Mouse (Mus musculus) C2C12 (cell line): Measurements from ENCODE around the gene Bmp2. TPM values are rescaled to one million over a fixed set of nuclear protein-coding genes. Genes with fewer than 3 reads are reported as not detected.

Experiments
- H3K27me3 ChIP-seq: one replicate; pipeline ENCODE4 v1.6.1; 2011; ENCODE audit not compliant: control insufficient read depth, insufficient read depth, insufficient read length
- H3K36me3 ChIP-seq: one replicate; pipeline ENCODE4 v1.6.1; 2011; ENCODE audit not compliant: control insufficient read depth, insufficient read depth
- H3K4me3 ChIP-seq: one replicate; pipeline ENCODE4 v1.5.1; 2011; ENCODE audit warnings: mild to moderate bottlenecking, control low read depth; ENCODE audit not compliant: poor library complexity, insufficient read depth, severe bottlenecking
- H3K79me2 ChIP-seq: one replicate; pipeline ENCODE4 v1.6.1; 2011; ENCODE audit not compliant: control insufficient read depth, insufficient read depth
- H3K79me3 ChIP-seq: one replicate; pipeline ENCODE4 v1.6.1; 2011; ENCODE audit warnings: low read depth, control low read depth
- H3ac ChIP-seq: one replicate; pipeline ENCODE3; 2011; ENCODE audit warnings: low read depth; ENCODE audit not compliant: control insufficient read depth, insufficient read length
- CEBPB ChIP-seq: IDR thresholded peaks from one replicate; pipeline ENCODE4 v1.6.1; 2011; ENCODE audit warnings: low read depth, mild to moderate bottlenecking, control low read depth, moderate library complexity
- CTCF ChIP-seq: IDR thresholded peaks from one replicate; pipeline ENCODE4 v1.5.1; 2011; ENCODE audit not compliant: control insufficient read depth, insufficient read depth, insufficient read length
- FOSL1 ChIP-seq: IDR thresholded peaks from one replicate; pipeline ENCODE4 v1.8.0; 2011; ENCODE audit warnings: mild to moderate bottlenecking, low read length; ENCODE audit not compliant: poor library complexity, insufficient read depth, severe bottlenecking
- MAX ChIP-seq: IDR thresholded peaks from one replicate; pipeline ENCODE4 v1.6.1; 2011; ENCODE audit warnings: mild to moderate bottlenecking, control low read depth
- MYOD1 ChIP-seq: IDR thresholded peaks from one replicate; pipeline ENCODE4 v1.6.1; 2011; ENCODE audit warnings: low read depth; ENCODE audit not compliant: control insufficient read depth, insufficient read length
- MYOG ChIP-seq: IDR thresholded peaks from one replicate; pipeline ENCODE4 v1.6.1; 2011; ENCODE audit not compliant: control insufficient read depth, insufficient read length; ENCODE audit errors: extremely low read depth
- USF1 ChIP-seq: IDR thresholded peaks from one replicate; pipeline ENCODE4 v1.6.1; 2011; ENCODE audit warnings: low read depth, mild to moderate bottlenecking, control low read depth, moderate library complexity
- polyA plus RNA-seq: library from polyadenylated mRNA; unstranded; fragments of >200 nt; fragmentation: generic; extraction: Trizol; gene quantifications from one replicate; pipeline ENCODE4 v1.2.1, GENCODE M21; 2012; ENCODE audit warnings: missing spikeins

The Bmp2 gene
- polyA plus RNA-seq, 1 experiment = 0.16 TPM

- no peak overlapping the region for H3K4me3 ChIP-seq
- H3K36me3 ChIP-seq = no peaks in the 10 kb centered on the region
- no peak overlapping the region for H3ac ChIP-seq
Observed at GRCm38 (mm10) chr2:133552842-133553465, 995 bp downstream of the Bmp2 start.

DNA sequence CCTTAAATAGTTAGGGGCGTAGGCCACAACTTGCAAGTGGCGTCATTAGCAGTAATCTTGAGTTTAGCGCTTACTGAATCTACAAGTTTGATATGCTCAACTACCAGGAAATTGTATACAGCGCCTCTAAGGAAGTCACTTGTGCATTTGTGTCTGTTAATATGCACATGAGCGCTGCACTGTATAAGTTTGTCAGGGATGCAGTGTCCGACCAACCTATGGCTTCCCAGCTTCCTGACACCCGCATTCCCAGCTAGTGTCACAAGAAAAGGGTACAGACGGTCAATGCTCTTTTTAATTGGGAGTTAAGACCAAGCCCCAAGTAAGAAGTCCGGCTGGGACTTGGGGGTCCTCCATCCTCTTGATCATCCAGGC is 1.9 kb downstream of the Bmp2 start:
- no peak overlapping the region for H3ac ChIP-seq
- no peaks in the 10 kb centered on the region for H3K79me2 ChIP-seq
- H3K79me3 ChIP-seq = no peaks in the 10 kb centered on the region
- H3K4me3 ChIP-seq = no peak overlapping the region
- no peaks in the 10 kb centered on the region for H3K36me3 ChIP-seq
- H3K27me3 ChIP-seq = no peaks in the 10 kb centered on the region
- TF ChIP-seq MAX = no peak
- TF ChIP-seq FOSL1 = no peak
- TF ChIP-seq CTCF = no peak
- TF ChIP-seq MYOG = no peak
- no peak for TF ChIP-seq MYOD1
- TF ChIP-seq CEBPB = no peak
- TF ChIP-seq USF1 = no peak

More at GRCm38 (mm10) chr2:133552842-133553465, 995 bp downstream of the Bmp2 start:
- no peaks in the 10 kb centered on the region for H3K27me3 ChIP-seq
- no peaks in the 10 kb centered on the region for H3K79me2 ChIP-seq
- no peaks in the 10 kb centered on the region for H3K79me3 ChIP-seq
- TF ChIP-seq CEBPB (no peak), MAX (no peak), CTCF (no peak), MYOD1 (no peak), MYOG (no peak), USF1 (no peak), FOSL1 (no peak)

GRCm38 (mm10) chr2:133554286-133555021 is 2.5 kb downstream of the Bmp2 start:
- Histone ChIP-seq H3ac (no peak overlapping the region), H3K27me3 (no peaks in the 10 kb centered on the region), H3K79me2 (no peaks in the 10 kb centered on the region), H3K79me3 (no peaks in the 10 kb centered on the region), H3K4me3 (no peak overlapping the region), H3K36me3 (no peaks in the 10 kb centered on the region)
- TF ChIP-seq MYOD1 (no peak), MAX (no peak), MYOG (no peak), CTCF (no peak), FOSL1 (no peak), CEBPB (no peak), USF1 (no peak)

DNA sequence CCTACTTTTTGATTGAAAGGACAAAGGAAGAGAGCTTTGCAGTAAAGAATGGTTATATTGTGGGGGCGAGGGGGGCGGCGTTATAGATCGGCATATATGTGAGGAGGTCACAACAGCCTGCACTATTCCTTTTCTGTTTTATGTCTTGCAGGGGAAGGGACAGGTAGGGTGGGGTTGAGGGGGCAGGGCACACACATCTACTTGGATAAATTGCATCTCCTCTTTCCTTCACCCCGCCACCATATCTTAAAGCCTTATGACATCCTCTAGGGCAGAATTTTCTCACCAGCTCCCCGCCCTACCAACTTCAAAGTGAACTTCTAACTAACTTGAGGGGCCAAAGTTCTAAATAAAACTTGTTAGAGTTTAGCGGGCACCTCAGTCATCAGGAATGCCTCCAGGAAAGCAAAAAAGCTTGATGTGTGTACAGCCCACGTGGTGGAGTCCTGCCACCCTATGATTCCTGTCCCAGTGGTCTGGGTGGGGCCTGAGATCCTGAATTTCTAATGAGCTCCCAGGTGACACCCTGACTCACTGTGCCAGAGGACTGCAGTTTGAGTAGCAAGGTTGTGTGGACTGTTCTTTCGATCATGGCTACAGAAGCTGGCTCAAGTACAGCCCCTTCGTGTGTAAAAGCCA is 12.4 kb downstream of the Bmp2 start:
- no peaks in the 10 kb centered on the region for H3K79me3 ChIP-seq
- H3K4me3 ChIP-seq = no peak overlapping the region
- peaks cover 3% of the 10 kb centered on the region for H3K27me3 ChIP-seq
- TF ChIP-seq FOSL1 (no peak), MAX (no peak), MYOD1 (no peak), CTCF (no peak), USF1 (no peak), MYOG (no peak)
- no peak overlapping the region for H3ac ChIP-seq
- no peaks in the 10 kb centered on the region for H3K36me3 ChIP-seq
- no peaks in the 10 kb centered on the region for H3K79me2 ChIP-seq

GRCm38 (mm10) chr2:133565424-133565823 is 13.5 kb downstream of the Bmp2 start:
- no peaks in the 10 kb centered on the region for H3K79me3 ChIP-seq
- no peaks in the 10 kb centered on the region for H3K36me3 ChIP-seq
- H3K4me3 ChIP-seq = no peak overlapping the region
- peaks cover 3% of the 10 kb centered on the region for H3K27me3 ChIP-seq
- no peak overlapping the region for H3ac ChIP-seq
- TF ChIP-seq USF1 (no peak), CTCF (no peak), MYOD1 (no peak), CEBPB (no peak), MYOG (no peak), MAX (no peak), FOSL1 (no peak)
- H3K79me2 ChIP-seq = no peaks in the 10 kb centered on the region
